Mouse (Mus musculus): Measurements from ENCODE around the gene Ccdc51.
"Not testable (repeated sequence)": the region's sequence is repeated elsewhere in the genome, so short reads cannot be mapped to it uniquely, and the experiment has no call there.

Ccdc51 gene

GRCm38 (mm10) chr9:109125043-109125442, 42.8 kb downstream of the Ccdc51 start:
- no peak for DNase-seq

GRCm38 (mm10) chr9:109125481-109125880, 43.2 kb downstream of the Ccdc51 start:
- no peak for DNase-seq

GRCm38 (mm10) chr9:109127076-109127475, 44.8 kb downstream of the Ccdc51 start:
- no peak for DNase-seq

GRCm38 (mm10) chr9:109128211-109128610, 45.9 kb downstream of the Ccdc51 start:
- DNase-seq, result no peak

GRCm38 (mm10) chr9:109130076-109130475, 47.8 kb downstream of the Ccdc51 start:
- no peak for DNase-seq

- not testable (repeated sequence) for DNase-seq
Observed at GRCm38 (mm10) chr9:109140414-109140813, 58.1 kb downstream of the Ccdc51 start.

All from lung, adult 18-20 months (tissue).